Mouse (Mus musculus) frontal cortex, postnatal 25 days (tissue): ENCODE measurements around the gene Rrn3.
A peak's percentile ranks its signal among the peaks of the same experiment; 100 is the strongest.
"Not testable (repeated sequence)": the region's sequence is repeated elsewhere in the genome, so short reads cannot be mapped to it uniquely, and the experiment has no call there.

Experiments used
- DNase-seq, 2 experiments: peaks; one replicate each; pipeline ENCODE4 v3.0.0; 2022; ENCODE audit warnings: low spot score in 2 of 2

Rrn3 gene

GRCm38 (mm10) chr16:13785932-13786331, 5.4 kb downstream of the Rrn3 start:
- DNase-seq = no peak

- not testable (repeated sequence) for DNase-seq
Measured at GRCm38 (mm10) chr16:13793441-13793840, 12.9 kb downstream of the Rrn3 start.

GRCm38 (mm10) chr16:13796746-13797175, 16.3 kb downstream of the Rrn3 start:
- DNase-seq = no peak

GRCm38 (mm10) chr16:13801231-13801630, 20.7 kb downstream of the Rrn3 start:
- no peak for DNase-seq

GRCm38 (mm10) chr16:13804666-13805065, 24.2 kb downstream of the Rrn3 start:
- DNase-seq = no peak

GRCm38 (mm10) chr16:13807616-13808015, 27.1 kb downstream of the Rrn3 start:
- no peak for DNase-seq

GRCm38 (mm10) chr16:13808410-13808809, 27.9 kb downstream of the Rrn3 start:
- no peak for DNase-seq

- DNase-seq = no peak
Measured at GRCm38 (mm10) chr16:13812152-13812551, 31.6 kb downstream of the Rrn3 start.

GRCm38 (mm10) chr16:13813200-13813599, 32.7 kb downstream of the Rrn3 start:
- no peak for DNase-seq

- DNase-seq = peak; percentile 83 to 89
Measured at GRCm38 (mm10) chr16:13818560-13819393, 38.3 kb downstream of the Rrn3 start, which contains the start of gene Ntan1. Gene Ntan1 (plus strand): TSS chr16:13818845.

GRCm38 (mm10) chr16:13819394-13819743, 38.9 kb downstream of the Rrn3 start:
- DNase-seq = no peak

- DNase-seq = no peak
Measured at GRCm38 (mm10) chr16:13819806-13820500, 39.4 kb downstream of the Rrn3 start.

GRCm38 (mm10) chr16:13820771-13821170, 40.3 kb downstream of the Rrn3 start:
- DNase-seq = no peak

GRCm38 (mm10) chr16:13825781-13826490, 45.4 kb downstream of the Rrn3 start:
- no peak for DNase-seq

GRCm38 (mm10) chr16:13826511-13826910, 46.0 kb downstream of the Rrn3 start:
- no peak for DNase-seq

- DNase-seq = no peak
Measured at GRCm38 (mm10) chr16:13830444-13830843, 49.9 kb downstream of the Rrn3 start.

- no peak for DNase-seq
Measured at GRCm38 (mm10) chr16:13831606-13832005, 51.1 kb downstream of the Rrn3 start.

- DNase-seq = no peak
Measured at GRCm38 (mm10) chr16:13834382-13834781, 53.9 kb downstream of the Rrn3 start.

- DNase-seq = no peak
Measured at GRCm38 (mm10) chr16:13840056-13840455, 59.5 kb downstream of the Rrn3 start.

GRCm38 (mm10) chr16:13840956-13841355, 60.4 kb downstream of the Rrn3 start:
- DNase-seq = no peak

- no peak for DNase-seq
Measured at GRCm38 (mm10) chr16:13845031-13845430, 64.5 kb downstream of the Rrn3 start.

- DNase-seq = no peak
Measured at GRCm38 (mm10) chr16:13846675-13847074, 66.2 kb downstream of the Rrn3 start.
